Comparison of ENCODE assay signal across 20 mouse cellular contexts in the genomic region with DNA sequence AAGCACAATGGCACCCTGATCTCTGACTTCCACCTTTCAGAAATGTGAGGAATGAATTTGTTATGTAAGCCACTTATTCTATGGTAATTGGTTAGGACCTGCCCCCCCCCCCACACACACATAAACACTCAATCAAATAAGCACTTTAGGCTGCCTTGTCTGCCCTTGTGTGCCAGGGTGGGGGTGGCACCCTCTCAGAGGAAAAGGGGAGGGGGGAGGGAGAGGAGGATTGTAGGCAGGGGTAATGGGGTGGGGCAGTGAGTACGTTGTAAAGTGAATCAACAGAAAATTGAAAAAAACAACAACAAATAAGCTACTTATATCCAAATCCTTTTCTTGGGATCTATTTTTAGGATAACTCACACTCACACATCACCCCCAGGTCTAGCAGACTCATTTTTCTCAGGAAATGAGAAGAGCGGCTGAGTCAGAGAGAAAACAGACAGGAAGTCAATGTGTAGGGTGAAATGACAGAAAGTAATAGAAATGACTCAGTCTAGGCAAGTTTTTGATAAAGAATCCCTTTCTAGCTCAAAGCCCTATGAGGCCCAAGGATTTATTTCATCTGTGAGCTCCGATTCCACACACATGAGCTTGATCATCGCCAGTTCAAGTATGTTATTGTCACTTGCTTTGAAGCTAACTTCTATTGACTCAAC. TPM values are rescaled to one million over a fixed set of nuclear protein-coding genes. Genes with fewer than 3 reads are reported as not detected.
"Had no signal": no experiment of that assay in that cellular context is flagged by ENCODE, and none has a peak within 500 bp of the region (broad histone marks: within the 10 kb centered on the region; RNA-seq: fewer than 3 reads in every experiment).

No protein-coding gene starts in this region.

- H3K4me1 ChIP-seq: limb, embryonic 13.5 days; midbrain, embryonic 10.5 days; stomach, embryonic 15.5 days had no signal

- H3K36me3 ChIP-seq: limb, embryonic 13.5 days; midbrain, embryonic 10.5 days; stomach, embryonic 15.5 days had no signal

- H3K9ac ChIP-seq: limb, embryonic 13.5 days; liver, embryonic 14.5 days; stomach, embryonic 15.5 days had no signal

- H3K4me3 ChIP-seq: layer of hippocampus, adult 2 months; limb, embryonic 13.5 days; midbrain, embryonic 10.5 days; stomach, embryonic 15.5 days had no signal

- H3K27me3 ChIP-seq: limb, embryonic 13.5 days; stomach, embryonic 15.5 days had no signal

- H3K4me2 ChIP-seq: limb, embryonic 13.5 days; stomach, embryonic 15.5 days had no signal

- DNase-seq: kidney, adult 8-10 months; kidney, postnatal 4 days; left cerebral cortex, postnatal 4 days; lung, adult 18-20 months; lung, postnatal 4 days; midbrain, embryonic 14.5 days; thymus, postnatal 4 days had no signal

- H3K27ac ChIP-seq: kidney, postnatal 0 days; layer of hippocampus, adult 2 months; limb, embryonic 13.5 days; liver, embryonic 14.5 days; midbrain, embryonic 10.5 days; stomach, embryonic 15.5 days had no signal

- H3K9me3 ChIP-seq: limb, embryonic 13.5 days; midbrain, embryonic 10.5 days; stomach, embryonic 15.5 days had no signal

RNA-seq across cellular contexts. Expression of gene 4930402K13Rik, which starts 35.1 kb away (rescaled TPM):
- total RNA-seq: layer of hippocampus, adult 2 months; layer of hippocampus, postnatal 14 days; left cerebral cortex, adult 18-20 months; left cerebral cortex, postnatal 10 days; left cerebral cortex, postnatal 4 days; liver, adult 2 months; megakaryocyte, adult 5-6 weeks had no signal
- polyA plus RNA-seq: kidney, postnatal 0 days; limb, embryonic 13.5 days; liver, adult 2 months; liver, embryonic 14.5 days; midbrain, embryonic 10.5 days; midbrain, embryonic 14.5 days; neural tube, embryonic 14.5 days; spleen, adult 2 months; stomach, embryonic 15.5 days had no signal
